In the genomic region with DNA sequence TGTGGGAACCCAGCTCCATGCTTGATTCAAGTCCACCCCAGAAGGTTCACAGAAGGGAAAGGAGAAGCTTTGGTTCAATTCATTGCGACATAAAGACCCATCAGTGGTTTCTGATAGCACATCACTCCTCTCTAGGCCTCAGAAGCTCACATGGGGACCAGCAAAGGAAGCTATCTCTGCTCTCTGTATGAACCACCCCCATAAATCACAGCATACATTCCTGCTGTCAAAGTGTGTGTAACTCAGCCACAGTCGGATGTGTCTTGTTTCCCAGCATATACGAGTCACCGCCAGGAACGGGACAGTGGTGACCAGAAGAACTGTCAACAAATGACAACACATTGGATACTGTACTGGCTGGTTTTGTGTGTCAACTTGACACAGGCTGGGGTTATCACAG, we compare ENCODE assay signal across 13 mouse cellular contexts. TPM values are rescaled to one million over a fixed set of nuclear protein-coding genes. Genes with fewer than 3 reads are reported as not detected.
DNase-seq lines count a peak whose midpoint lies in the region; ATAC-seq lines count a peak whose summit lies in the region.
"Had no signal": no experiment of that assay in that cellular context is flagged by ENCODE, and none has a peak within 500 bp of the region (broad histone marks: within the 10 kb centered on the region; RNA-seq: fewer than 3 reads in every experiment).

No protein-coding gene starts in this region.

- no peak overlapping the region for H3K9ac ChIP-seq in kidney, embryonic 16.5 days (replicated peaks; ENCODE audit: low read length)
- H3K9ac ChIP-seq in intestine, embryonic 15.5 days, result no peak overlapping the region
- no peak overlapping the region for H3K9ac ChIP-seq in hindbrain, embryonic 13.5 days
- H3K9ac ChIP-seq: liver, embryonic 14.5 days had no signal

- peaks cover 44% of the 10 kb centered on the region for H3K4me1 ChIP-seq in kidney, embryonic 16.5 days (ENCODE audit: insufficient read depth, low read length)
- H3K4me1 ChIP-seq in intestine, embryonic 15.5 days (replicated peaks), result peaks cover 42% of the 10 kb centered on the region
- H3K4me1 ChIP-seq in hindbrain, embryonic 13.5 days (replicated peaks), result peaks cover 18% of the 10 kb centered on the region

- DNase-seq in embryo, embryonic 10 days (ENCODE audit: low spot score), result peak; percentile 75
- no peak for DNase-seq in embryo, embryonic 9.5 days (ENCODE audit: extremely low spot score)
- no peak for DNase-seq in kidney, postnatal 36 days
- DNase-seq in 3T3-L1 (ENCODE audit: low read depth, low spot score), result peak; percentile 97
- DNase-seq in ovary, postnatal 10 days (ENCODE audit: low spot score), result no peak
- DNase-seq: adrenal gland, adult 8-10 months; gastrocnemius, postnatal 14 days; spleen, adult 18-20 months had no signal

- H3K27me3 ChIP-seq in kidney, embryonic 16.5 days (ENCODE audit: insufficient read depth, low read length), result no peaks in the 10 kb centered on the region
- H3K27me3 ChIP-seq in intestine, embryonic 15.5 days (replicated peaks), result no peaks in the 10 kb centered on the region
- no peaks in the 10 kb centered on the region for H3K27me3 ChIP-seq in hindbrain, embryonic 13.5 days

- no peaks in the 10 kb centered on the region for H3K36me3 ChIP-seq in kidney, embryonic 16.5 days (ENCODE audit: insufficient read depth, low read length)
- H3K36me3 ChIP-seq in intestine, embryonic 15.5 days, result no peaks in the 10 kb centered on the region
- no peaks in the 10 kb centered on the region for H3K36me3 ChIP-seq in hindbrain, embryonic 13.5 days
- H3K36me3 ChIP-seq: forebrain, embryonic 10.5 days had no signal

- H3K4me3 ChIP-seq in kidney, embryonic 16.5 days (ENCODE audit: low read length), result no peak overlapping the region
- no peak overlapping the region for H3K4me3 ChIP-seq in intestine, embryonic 15.5 days (replicated peaks)
- H3K4me3 ChIP-seq in hindbrain, embryonic 13.5 days, result no peak overlapping the region
- H3K4me3 ChIP-seq: forebrain, embryonic 10.5 days had no signal

- H3K27ac ChIP-seq in kidney, embryonic 16.5 days (ENCODE audit: low read length), result peak overlapping the region; percentile 57; the same call in 1 of the 2 replicates
- H3K27ac ChIP-seq in intestine, embryonic 15.5 days, result no peak overlapping the region
- H3K27ac ChIP-seq in hindbrain, embryonic 13.5 days, result no peak overlapping the region
- H3K27ac ChIP-seq: liver, embryonic 14.5 days had no signal

- H3K4me2 ChIP-seq in kidney, embryonic 16.5 days (replicated peaks; ENCODE audit: low read depth, low read length), result no peak overlapping the region
- H3K4me2 ChIP-seq in intestine, embryonic 15.5 days (replicated peaks), result no peak overlapping the region
- H3K4me2 ChIP-seq in hindbrain, embryonic 13.5 days, result no peak overlapping the region

- 0 out of 2 replicates have a peak, but pooled peaks have one; percentile 64 for ATAC-seq in kidney, embryonic 16.5 days (ENCODE audit: low FRiP score, low TSS enrichment)
- peak; percentile 71 for ATAC-seq in intestine, embryonic 15.5 days
- no peak for ATAC-seq in hindbrain, embryonic 13.5 days (ENCODE audit: low FRiP score)

- no peaks in the 10 kb centered on the region for H3K9me3 ChIP-seq in kidney, embryonic 16.5 days (ENCODE audit: low read length)
- no peaks in the 10 kb centered on the region for H3K9me3 ChIP-seq in intestine, embryonic 15.5 days
- H3K9me3 ChIP-seq in hindbrain, embryonic 13.5 days, result no peaks in the 10 kb centered on the region
- H3K9me3 ChIP-seq: forebrain, embryonic 10.5 days had no signal

- WGBS in kidney, embryonic 16.5 days, result 29% methylated on average over 5 of the region's 5 CpGs
- WGBS in intestine, embryonic 15.5 days, result 13% methylated on average over 5 of the region's 5 CpGs
- WGBS in hindbrain, embryonic 13.5 days, result 70% methylated on average over 5 of the region's 5 CpGs

RNA-seq across cellular contexts. Expression of a gene that starts 47.3 kb away (rescaled TPM):
- polyA plus RNA-seq in kidney, embryonic 16.5 days (2015; fragmentation: Nextera tagmentation; extraction: Ambion mirVana), result 8.6 and 8.7 TPM in 2 replicates
- polyA plus RNA-seq in intestine, embryonic 15.5 days (2015; fragmentation: Nextera tagmentation; extraction: Ambion mirVana), result 10.3 and 10.4 TPM in 2 replicates
- 27.5 and 28.8 TPM in 2 replicates for polyA plus RNA-seq in hindbrain, embryonic 13.5 days (2015; fragmentation: Nextera tagmentation; extraction: Ambion mirVana)

Comparison
In these comparisons a context has a peak if more than half of its experiments do, and no peak if none do; other contexts are left out.
1. DNase-seq: peak in embryo, embryonic 10 days (single experiment) and 3T3-L1 (single experiment); none in embryo, embryonic 9.5 days (single experiment), kidney, postnatal 36 days (0 of 2) and ovary, postnatal 10 days (single experiment).